Mouse (Mus musculus) adrenal gland, postnatal 36 days (tissue): Measurements from ENCODE around the gene Gpr107. TPM values are rescaled to one million over a fixed set of nuclear protein-coding genes. Genes with fewer than 3 reads are reported as not detected.

Experiments used
- DNase-seq, 2 experiments: peaks; one replicate each; pipeline ENCODE4 v3.0.0; 2021; ENCODE audit warnings: mixed read lengths in 1 of 2
- long read RNA-seq, 2 experiments: library from polyadenylated mRNA; stranded (forward); transcript quantifications; one replicate each; pipeline ENCODE4 v2.0.0; 2021; ENCODE audit warnings: borderline sequencing depth in 2 of 2
- total RNA-seq, 2 experiments: library from RNA; stranded (reverse); gene quantifications; 2 replicates each; pipeline ENCODE4 v1.2.3; 2021

The Gpr107 gene
- total RNA-seq = 10 to 100 TPM; 58.5 to 63.4 TPM
- long read RNA-seq, experiment 1, full-length matches to known transcripts = 26 of 43 reads
- long read RNA-seq, experiment 1, partial matches to known transcripts = 3 of 43 reads
- long read RNA-seq, experiment 1, other reads (novel, unspliced or antisense) = 14 of 43 reads
- long read RNA-seq, experiment 2, full-length matches to known transcripts = 13 of 18 reads
- long read RNA-seq, experiment 2, partial matches to known transcripts = 2 of 18 reads
- long read RNA-seq, experiment 2, other reads (novel, unspliced or antisense) = 3 of 18 reads

GRCm38 (mm10) chr2:31151892-31152812 lies at the start of gene Gpr107:
Gpr107 (plus strand) TSS chr2:31152316.
- peak; percentile 91 to 93 for DNase-seq

GRCm38 (mm10) chr2:31103321-31103720 lies 48.8 kb upstream of the Gpr107 start:
- DNase-seq = no peak

GRCm38 (mm10) chr2:31105279-31105678 lies 46.8 kb upstream of the Gpr107 start:
- DNase-seq = no peak

- no peak for DNase-seq
Measured at GRCm38 (mm10) chr2:31106004-31106403, 46.1 kb upstream of the Gpr107 start.

- DNase-seq = peak in 1 of 2 experiments; percentile 60
Measured at GRCm38 (mm10) chr2:31106621-31107320, 45.3 kb upstream of the Gpr107 start.

GRCm38 (mm10) chr2:31108186-31108585 lies 43.9 kb upstream of the Gpr107 start:
- no peak for DNase-seq

- DNase-seq = no peak
Measured at GRCm38 (mm10) chr2:31109960-31110548, 42.1 kb upstream of the Gpr107 start.

GRCm38 (mm10) chr2:31111685-31112084 lies 40.4 kb upstream of the Gpr107 start:
- no peak for DNase-seq

- DNase-seq = no peak
Measured at GRCm38 (mm10) chr2:31114205-31114604, 37.9 kb upstream of the Gpr107 start.

GRCm38 (mm10) chr2:31115091-31115942 lies 36.8 kb upstream of the Gpr107 start:
- no peak for DNase-seq

- no peak for DNase-seq
Measured at GRCm38 (mm10) chr2:31115943-31116731, 36.0 kb upstream of the Gpr107 start.

GRCm38 (mm10) chr2:31118211-31118610 lies 33.9 kb upstream of the Gpr107 start:
- no peak for DNase-seq

- DNase-seq = no peak
Measured at GRCm38 (mm10) chr2:31118639-31119380, 33.3 kb upstream of the Gpr107 start.

- DNase-seq = no peak
Measured at GRCm38 (mm10) chr2:31119795-31120194, 32.3 kb upstream of the Gpr107 start.

- no peak for DNase-seq
Measured at GRCm38 (mm10) chr2:31121131-31121693, 30.9 kb upstream of the Gpr107 start.

- DNase-seq = no peak
Measured at GRCm38 (mm10) chr2:31122806-31123205, 29.3 kb upstream of the Gpr107 start.

- no peak for DNase-seq
Measured at GRCm38 (mm10) chr2:31123493-31123892, 28.6 kb upstream of the Gpr107 start.

- no peak for DNase-seq
Measured at GRCm38 (mm10) chr2:31124694-31125093, 27.4 kb upstream of the Gpr107 start.

- no peak for DNase-seq
Measured at GRCm38 (mm10) chr2:31125156-31125555, 27.0 kb upstream of the Gpr107 start.
